Mouse (Mus musculus): Measurements from ENCODE around the gene Cog5. TPM values are rescaled to one million over a fixed set of nuclear protein-coding genes. Genes with fewer than 3 reads are reported as not detected.

Gene Cog5
- polyA plus RNA-seq, 1 experiment from 2014 or later: 26.1 TPM

GRCm38 (mm10) chr12:31885844-31886606 lies 231.4 kb downstream of the Cog5 start:
- no peaks in the 10 kb centered on the region for H3K9me3 ChIP-seq
- DNase-seq (ENCODE audit: low spot score): no peak
- H3K4me1 ChIP-seq: no peaks in the 10 kb centered on the region
- no peaks in the 10 kb centered on the region for H3K27me3 ChIP-seq (ENCODE audit: insufficient read depth, poor library complexity, severe bottlenecking)
- WGBS: 90% methylated on average over 11 of the region's 11 CpGs
- no peak overlapping the region for H3K4me3 ChIP-seq
- H3K36me3 ChIP-seq: peaks cover 12% of the 10 kb centered on the region
- H3K27ac ChIP-seq: no peak overlapping the region

GRCm38 (mm10) chr12:31890685-31891084 lies 236.0 kb downstream of the Cog5 start:
- H3K36me3 ChIP-seq: peaks cover 12% of the 10 kb centered on the region
- H3K4me1 ChIP-seq: peaks cover 8% of the 10 kb centered on the region
- no peaks in the 10 kb centered on the region for H3K27me3 ChIP-seq (ENCODE audit: insufficient read depth, poor library complexity, severe bottlenecking)
- H3K9me3 ChIP-seq: no peaks in the 10 kb centered on the region
- no peak overlapping the region for H3K27ac ChIP-seq
- no peak overlapping the region for H3K4me3 ChIP-seq
- no peak for DNase-seq (ENCODE audit: low spot score)
- WGBS: 80% methylated on average over 6 of the region's 6 CpGs

- Histone ChIP-seq H3K9me3 (no peaks in the 10 kb centered on the region), H3K36me3 (0 out of 2 replicates have a peak, but pooled peaks cover under 1% of the 10 kb centered on the region), H3K4me3 (no peak overlapping the region), H3K27ac (no peak overlapping the region), H3K27me3 (ENCODE audit: insufficient read depth, poor library complexity, severe bottlenecking) (no peaks in the 10 kb centered on the region), H3K4me1 (peaks cover 22% of the 10 kb centered on the region)
- DNase-seq (ENCODE audit: low spot score): no peak
Observed at GRCm38 (mm10) chr12:31892079-31892478, 237.4 kb downstream of the Cog5 start.

- Histone ChIP-seq H3K4me1 (peaks cover 23% of the 10 kb centered on the region), H3K36me3 (no peaks in the 10 kb centered on the region), H3K9me3 (no peaks in the 10 kb centered on the region), H3K4me3 (no peak overlapping the region), H3K27ac (no peak overlapping the region), H3K27me3 (ENCODE audit: insufficient read depth, poor library complexity, severe bottlenecking) (no peaks in the 10 kb centered on the region)
- no peak for DNase-seq (ENCODE audit: low spot score)
- WGBS: 85% methylated on average over 7 of the region's 7 CpGs
Observed at GRCm38 (mm10) chr12:31892771-31893170, 238.1 kb downstream of the Cog5 start.

GRCm38 (mm10) chr12:31895095-31895734 lies 240.5 kb downstream of the Cog5 start:
- H3K27ac ChIP-seq: 0 out of 2 replicates have a peak overlapping the region, but pooled peaks have one; percentile 52

GRCm38 (mm10) chr12:31895888-31896287 lies 241.2 kb downstream of the Cog5 start:
- Histone ChIP-seq H3K4me1 (peaks cover 23% of the 10 kb centered on the region), H3K36me3 (no peaks in the 10 kb centered on the region), H3K4me3 (no peak overlapping the region), H3K27me3 (ENCODE audit: insufficient read depth, poor library complexity, severe bottlenecking) (no peaks in the 10 kb centered on the region), H3K27ac (peak overlapping the region; percentile 52; the same call in 1 of the 2 replicates), H3K9me3 (no peaks in the 10 kb centered on the region)
- WGBS: 13% methylated on average over 2 of the region's 2 CpGs
- DNase-seq (ENCODE audit: low spot score): no peak

More at GRCm38 (mm10) chr12:31895095-31895734, 240.5 kb downstream of the Cog5 start:
- H3K27me3 ChIP-seq (ENCODE audit: insufficient read depth, poor library complexity, severe bottlenecking): no peaks in the 10 kb centered on the region
- DNase-seq (ENCODE audit: low spot score): no peak
- 34% methylated on average over 8 of the region's 8 CpGs for WGBS
- H3K4me1 ChIP-seq: peaks cover 23% of the 10 kb centered on the region
- no peaks in the 10 kb centered on the region for H3K36me3 ChIP-seq
- no peak overlapping the region for H3K4me3 ChIP-seq
- H3K9me3 ChIP-seq: no peaks in the 10 kb centered on the region

GRCm38 (mm10) chr12:31896295-31896694 lies 241.6 kb downstream of the Cog5 start:
- no peaks in the 10 kb centered on the region for H3K9me3 ChIP-seq
- no peaks in the 10 kb centered on the region for H3K36me3 ChIP-seq
- H3K4me1 ChIP-seq: peaks cover 23% of the 10 kb centered on the region
- no peak for DNase-seq (ENCODE audit: low spot score)
- H3K4me3 ChIP-seq: no peak overlapping the region
- peak overlapping the region; percentile 18; the same call in 1 of the 2 replicates for H3K27ac ChIP-seq
- 35% methylated on average over 5 of the region's 5 CpGs for whole genome bisulfite sequencing
- H3K27me3 ChIP-seq (ENCODE audit: insufficient read depth, poor library complexity, severe bottlenecking): no peaks in the 10 kb centered on the region

- Histone ChIP-seq H3K27me3 (ENCODE audit: insufficient read depth, poor library complexity, severe bottlenecking) (no peaks in the 10 kb centered on the region), H3K27ac (no peak overlapping the region), H3K9me3 (no peaks in the 10 kb centered on the region), H3K4me1 (peaks cover 23% of the 10 kb centered on the region), H3K4me3 (no peak overlapping the region), H3K36me3 (peaks cover 2% of the 10 kb centered on the region; the same call in 1 of the 2 replicates)
- WGBS: 48% methylated on average over 8 of the region's 8 CpGs
- no peak for DNase-seq (ENCODE audit: low spot score)
Observed at GRCm38 (mm10) chr12:31896986-31897385, 242.3 kb downstream of the Cog5 start.

- Histone ChIP-seq H3K4me1 (peaks cover 23% of the 10 kb centered on the region), H3K4me3 (no peak overlapping the region), H3K36me3 (peaks cover 4% of the 10 kb centered on the region; the same call in 1 of the 2 replicates), H3K9me3 (no peaks in the 10 kb centered on the region), H3K27ac (no peak overlapping the region), H3K27me3 (ENCODE audit: insufficient read depth, poor library complexity, severe bottlenecking) (no peaks in the 10 kb centered on the region)
- DNase-seq (ENCODE audit: low spot score): no peak
- WGBS: 69% methylated on average over 7 of the region's 7 CpGs
Observed at GRCm38 (mm10) chr12:31897456-31897855, 242.8 kb downstream of the Cog5 start.

GRCm38 (mm10) chr12:31900391-31900914 lies 245.8 kb downstream of the Cog5 start:
- H3K27ac ChIP-seq: no peak overlapping the region
- no peaks in the 10 kb centered on the region for H3K27me3 ChIP-seq (ENCODE audit: insufficient read depth, poor library complexity, severe bottlenecking)
- peaks cover 18% of the 10 kb centered on the region for H3K4me1 ChIP-seq
- 81% methylated on average over 4 of the region's 4 CpGs for WGBS
- no peaks in the 10 kb centered on the region for H3K9me3 ChIP-seq
- no peak overlapping the region for H3K4me3 ChIP-seq
- peaks cover 8% of the 10 kb centered on the region for H3K36me3 ChIP-seq
- DNase-seq (ENCODE audit: low spot score): no peak

GRCm38 (mm10) chr12:31905696-31906551 lies 251.3 kb downstream of the Cog5 start:
- DNase-seq (ENCODE audit: low spot score): no peak
- H3K27ac ChIP-seq: no peak overlapping the region
- H3K4me3 ChIP-seq: no peak overlapping the region
- H3K27me3 ChIP-seq (ENCODE audit: insufficient read depth, poor library complexity, severe bottlenecking): no peaks in the 10 kb centered on the region
- H3K9me3 ChIP-seq: no peaks in the 10 kb centered on the region
- peaks cover 8% of the 10 kb centered on the region for H3K36me3 ChIP-seq
- H3K4me1 ChIP-seq: peaks cover 13% of the 10 kb centered on the region
- 41% methylated on average over 6 of the region's 6 CpGs for WGBS

GRCm38 (mm10) chr12:31907436-31907835 lies 252.8 kb downstream of the Cog5 start:
- H3K4me1 ChIP-seq: peaks cover 13% of the 10 kb centered on the region
- no peak overlapping the region for H3K4me3 ChIP-seq
- no peaks in the 10 kb centered on the region for H3K27me3 ChIP-seq (ENCODE audit: insufficient read depth, poor library complexity, severe bottlenecking)
- no peak for DNase-seq (ENCODE audit: low spot score)
- H3K9me3 ChIP-seq: no peaks in the 10 kb centered on the region
- peaks cover 4% of the 10 kb centered on the region for H3K36me3 ChIP-seq
- 92% methylated on average over 2 of the region's 2 CpGs for WGBS
- H3K27ac ChIP-seq: no peak overlapping the region
